In genomic region chr9:37495761-37496160, GRCm38 (mm10) we compare ENCODE assay signal across 29 mouse cellular contexts. TPM values are rescaled to one million over a fixed set of nuclear protein-coding genes. Genes with fewer than 3 reads are reported as not detected.
DNase-seq lines count a peak whose midpoint lies in the region; ATAC-seq and TF ChIP-seq lines count a peak whose summit lies in the region.
"Had no signal": no experiment of that assay in that cellular context is flagged by ENCODE, and none has a peak within 500 bp of the region (broad histone marks: within the 10 kb centered on the region; RNA-seq: fewer than 3 reads in every experiment).

No protein-coding gene starts in this region.

- no peak overlapping the region for H3K9ac ChIP-seq in lung, embryonic 14.5 days
- H3K9ac ChIP-seq in lung, embryonic 15.5 days: no peak overlapping the region
- no peak overlapping the region for H3K9ac ChIP-seq in intestine, embryonic 15.5 days
- H3K9ac ChIP-seq: embryonic facial prominence, embryonic 13.5 days; forebrain, embryonic 12.5 days; forebrain, embryonic 15.5 days; hindbrain, embryonic 14.5 days had no signal

- peak; percentile 96 for DNase-seq in lung, embryonic 14.5 days
- no peak for DNase-seq in lung, adult 2 months
- peak; percentile 62 for DNase-seq in lung, postnatal 10 days
- DNase-seq in lung, postnatal 36 days: peak; percentile 61
- no peak for DNase-seq in ovary, postnatal 10 days (ENCODE audit: low spot score)
- DNase-seq: adrenal gland, postnatal 10 days; adrenal gland, postnatal 36 days; B cell, adult 2 months; cerebellum, adult 11 months; cerebellum, adult 2 months; cerebellum, adult 9-11 months; cerebellum, postnatal 36 days; embryo, embryonic 11 days; gastrocnemius, postnatal 25 days; heart, adult 2 months; heart, postnatal 4 days had no signal

- WGBS in lung, embryonic 14.5 days: 20% methylated on average over 3 of the region's 3 CpGs
- WGBS in lung, adult 2 months: 52% methylated on average over 3 of the region's 3 CpGs
- WGBS in lung, embryonic 15.5 days: 30% methylated on average over 3 of the region's 3 CpGs
- 51% methylated on average over 3 of the region's 3 CpGs for WGBS in intestine, embryonic 15.5 days

- H3K27me3 ChIP-seq in lung, embryonic 14.5 days (ENCODE audit: insufficient read depth, low read length): no peaks in the 10 kb centered on the region
- H3K27me3 ChIP-seq in lung, embryonic 15.5 days: no peaks in the 10 kb centered on the region
- no peaks in the 10 kb centered on the region for H3K27me3 ChIP-seq in intestine, embryonic 15.5 days (replicated peaks)
- H3K27me3 ChIP-seq: CH12.LX; embryonic facial prominence, embryonic 13.5 days; forebrain, embryonic 12.5 days; forebrain, embryonic 15.5 days; Patski had no signal

- 0 out of 2 replicates have a peak overlapping the region, but pooled peaks have one; percentile 65 for H3K27ac ChIP-seq in lung, embryonic 14.5 days (ENCODE audit: low read depth)
- peak overlapping the region; percentile 45; the same call in 1 of the 2 replicates for H3K27ac ChIP-seq in lung, embryonic 15.5 days
- H3K27ac ChIP-seq in intestine, embryonic 15.5 days: no peak overlapping the region
- H3K27ac ChIP-seq: embryonic facial prominence, embryonic 10.5 days; embryonic facial prominence, embryonic 13.5 days; forebrain, embryonic 12.5 days; forebrain, embryonic 15.5 days; heart, adult 2 months; heart, embryonic 10.5 days; hindbrain, embryonic 14.5 days; hindbrain, postnatal 0 days had no signal

- H3K4me1 ChIP-seq in lung, embryonic 14.5 days (ENCODE audit: insufficient read depth): peaks cover 4% of the 10 kb centered on the region; the same call in 1 of the 2 replicates
- peaks cover 5% of the 10 kb centered on the region; the same call in 1 of the 2 replicates for H3K4me1 ChIP-seq in lung, adult 2 months (ENCODE audit: control insufficient read depth, insufficient read depth, low read length)
- H3K4me1 ChIP-seq in lung, embryonic 15.5 days: peaks cover 22% of the 10 kb centered on the region
- H3K4me1 ChIP-seq in intestine, embryonic 15.5 days (replicated peaks): no peaks in the 10 kb centered on the region

- no peak overlapping the region for H3K4me2 ChIP-seq in lung, embryonic 14.5 days
- H3K4me2 ChIP-seq in lung, embryonic 15.5 days: no peak overlapping the region
- no peak overlapping the region for H3K4me2 ChIP-seq in intestine, embryonic 15.5 days (replicated peaks)
- H3K4me2 ChIP-seq: embryonic facial prominence, embryonic 13.5 days; forebrain, embryonic 12.5 days; forebrain, embryonic 15.5 days; hindbrain, embryonic 14.5 days had no signal

- no peak overlapping the region for H3K4me3 ChIP-seq in lung, embryonic 14.5 days (ENCODE audit: low read depth, low read length)
- H3K4me3 ChIP-seq in lung, adult 2 months (replicated peaks; ENCODE audit: extremely low read depth, low read depth, low read length): no peak overlapping the region
- H3K4me3 ChIP-seq in lung, embryonic 15.5 days: no peak overlapping the region
- no peak overlapping the region for H3K4me3 ChIP-seq in intestine, embryonic 15.5 days (replicated peaks)
- H3K4me3 ChIP-seq: embryonic facial prominence, embryonic 10.5 days; embryonic facial prominence, embryonic 13.5 days; erythroblast, embryonic 14.5 days; forebrain, embryonic 12.5 days; forebrain, embryonic 15.5 days; heart, adult 2 months; heart, embryonic 10.5 days had no signal

- peak; percentile 96 for ATAC-seq in lung, embryonic 14.5 days (ENCODE audit: insufficient read depth)
- ATAC-seq in lung, embryonic 15.5 days (ENCODE audit: borderline replicate concordance, extremely low read depth, low FRiP score, low TSS enrichment): peak; percentile 92
- no peak for ATAC-seq in intestine, embryonic 15.5 days
- ATAC-seq: forebrain, embryonic 15.5 days; hindbrain, postnatal 0 days; Patski had no signal

- TF ChIP-seq CTCF in lung, embryonic 14.5 days (IDR thresholded peaks at IDR 0.05; ENCODE audit: low read depth): no peak
- no peak for TF ChIP-seq CTCF in lung, adult 2 months (IDR thresholded peaks at IDR 0.05; ENCODE audit: insufficient read depth, low read length)

- peaks cover 10% of the 10 kb centered on the region; the same call in 1 of the 2 replicates for H3K36me3 ChIP-seq in lung, embryonic 14.5 days (ENCODE audit: insufficient read depth)
- no peaks in the 10 kb centered on the region for H3K36me3 ChIP-seq in lung, embryonic 15.5 days
- H3K36me3 ChIP-seq in intestine, embryonic 15.5 days: no peaks in the 10 kb centered on the region; the same call in 1 of the 2 replicates
- H3K36me3 ChIP-seq: forebrain, embryonic 15.5 days had no signal

- no peaks in the 10 kb centered on the region for H3K9me3 ChIP-seq in lung, embryonic 14.5 days (ENCODE audit: low read depth, low read length)
- no peaks in the 10 kb centered on the region for H3K9me3 ChIP-seq in lung, embryonic 15.5 days
- no peaks in the 10 kb centered on the region for H3K9me3 ChIP-seq in intestine, embryonic 15.5 days
- H3K9me3 ChIP-seq: embryonic facial prominence, embryonic 10.5 days; embryonic facial prominence, embryonic 13.5 days; forebrain, embryonic 12.5 days; forebrain, embryonic 15.5 days; G1E; heart, embryonic 10.5 days had no signal

- TF ChIP-seq POLR2A in lung, adult 2 months (IDR thresholded peaks at IDR 0.05; ENCODE audit: borderline replicate concordance, extremely low read depth, low read depth, low read length): no peak

RNA-seq across cellular contexts. Expression of gene Msantd2, which starts 6.6 kb away (rescaled TPM):
- 32.4 and 35.7 TPM in 2 replicates for polyA plus RNA-seq in lung, embryonic 14.5 days (2014; fragmentation: Nextera tagmentation; extraction: Ambion mirVana)
- polyA plus RNA-seq in lung, adult 2 months (2012; rRNA removed): 22.9 and 28.5 TPM in 2 replicates
- polyA plus RNA-seq in lung, embryonic 15.5 days (2015; fragmentation: Nextera tagmentation; extraction: Ambion mirVana): 26.1 and 26.9 TPM in 2 replicates
- 17.9 and 19.4 TPM in 2 replicates for polyA plus RNA-seq in intestine, embryonic 15.5 days (2015; fragmentation: Nextera tagmentation; extraction: Ambion mirVana)

RNA-seq across cellular contexts. Expression of gene Esam, which starts 32.1 kb away (rescaled TPM):
- 149 and 152 TPM in 2 replicates for polyA plus RNA-seq in lung, embryonic 14.5 days (2014; fragmentation: Nextera tagmentation; extraction: Ambion mirVana)
- polyA plus RNA-seq in lung, adult 2 months (2012; rRNA removed): 229 and 240 TPM in 2 replicates
- 167 and 178 TPM in 2 replicates for polyA plus RNA-seq in lung, embryonic 15.5 days (2015; fragmentation: Nextera tagmentation; extraction: Ambion mirVana)
- polyA plus RNA-seq in intestine, embryonic 15.5 days (2015; fragmentation: Nextera tagmentation; extraction: Ambion mirVana): 47.4 and 49.0 TPM in 2 replicates
- polyA plus RNA-seq: erythroblast, embryonic 14.5 days; G1E had no signal

RNA-seq across cellular contexts. Expression of gene Vsig2, which starts 43.3 kb away (rescaled TPM):
- polyA plus RNA-seq in lung, embryonic 14.5 days (2014; fragmentation: Nextera tagmentation; extraction: Ambion mirVana): 17.0 and 18.8 TPM in 2 replicates
- 60.7 and 63.3 TPM in 2 replicates for polyA plus RNA-seq in lung, adult 2 months (2012; rRNA removed)
- polyA plus RNA-seq in lung, embryonic 15.5 days (2015; fragmentation: Nextera tagmentation; extraction: Ambion mirVana): 26.5 and 33.3 TPM in 2 replicates
- polyA plus RNA-seq in intestine, embryonic 15.5 days (2015; fragmentation: Nextera tagmentation; extraction: Ambion mirVana): 2.6 and 3.0 TPM in 2 replicates
- polyA plus RNA-seq: erythroblast, embryonic 14.5 days; G1E had no signal

RNA-seq across cellular contexts. Expression of gene Nrgn, which starts 56.9 kb away (rescaled TPM):
- polyA plus RNA-seq in lung, embryonic 14.5 days (2014; fragmentation: Nextera tagmentation; extraction: Ambion mirVana): 6.0 and 7.2 TPM in 2 replicates
- polyA plus RNA-seq in lung, adult 2 months (2012; rRNA removed): 19.8 and 20.2 TPM in 2 replicates
- 7.0 and 8.1 TPM in 2 replicates for polyA plus RNA-seq in lung, embryonic 15.5 days (2015; fragmentation: Nextera tagmentation; extraction: Ambion mirVana)
- 2.9 and 3.7 TPM in 2 replicates for polyA plus RNA-seq in intestine, embryonic 15.5 days (2015; fragmentation: Nextera tagmentation; extraction: Ambion mirVana)

RNA-seq across cellular contexts. Expression of gene Siae, which starts 59.7 kb away (rescaled TPM):
- 11.4 and 12.2 TPM in 2 replicates for polyA plus RNA-seq in lung, embryonic 14.5 days (2014; fragmentation: Nextera tagmentation; extraction: Ambion mirVana)
- 6.2 and 9.3 TPM in 2 replicates for polyA plus RNA-seq in lung, adult 2 months (2012; rRNA removed)
- 11.6 and 13.0 TPM in 2 replicates for polyA plus RNA-seq in lung, embryonic 15.5 days (2015; fragmentation: Nextera tagmentation; extraction: Ambion mirVana)
- 13.9 and 14.5 TPM in 2 replicates for polyA plus RNA-seq in intestine, embryonic 15.5 days (2015; fragmentation: Nextera tagmentation; extraction: Ambion mirVana)
- polyA plus RNA-seq: erythroblast, embryonic 14.5 days had no signal

Comparison
In these comparisons a context has a peak if more than half of its experiments do, and no peak if none do; other contexts are left out.
1. DNase-seq: peak in lung, embryonic 14.5 days (single experiment), lung, postnatal 10 days (single experiment) and lung, postnatal 36 days (single experiment); none in lung, adult 2 months (single experiment) and ovary, postnatal 10 days (single experiment).